Mouse (Mus musculus) testis, adult 2 months (tissue): Measurements from ENCODE around the gene Gns.

Experiments
- CTCF ChIP-seq: fragments of 200-500 bp; IDR thresholded peaks from 2 replicates; pipeline ENCODE4 v1.5.1; 2012; ENCODE audit warnings: low read depth, mild to moderate bottlenecking, inconsistent platforms, low read length, moderate library complexity; ENCODE audit not compliant: control insufficient read depth, insufficient read depth, insufficient replicate concordance
- POLR2A ChIP-seq: fragments of 200-500 bp; IDR thresholded peaks from 2 replicates; pipeline ENCODE4 v1.6.1; 2012; ENCODE audit warnings: low read depth, mild to moderate bottlenecking, inconsistent platforms, low read length, moderate library complexity; ENCODE audit not compliant: control insufficient read depth

GRCm38 (mm10) chr10:121364306-121364705, 584 bp upstream of the Gns start:
- no peak for TF ChIP-seq POLR2A
- TF ChIP-seq CTCF: no peak
